Mouse (Mus musculus): ENCODE data around the gene Arhgap8. TPM values are rescaled to one million over a fixed set of nuclear protein-coding genes. Genes with fewer than 3 reads are reported as not detected.

Gene Arhgap8
- polyA plus RNA-seq, 1 experiment, result 0.18 TPM

DNA sequence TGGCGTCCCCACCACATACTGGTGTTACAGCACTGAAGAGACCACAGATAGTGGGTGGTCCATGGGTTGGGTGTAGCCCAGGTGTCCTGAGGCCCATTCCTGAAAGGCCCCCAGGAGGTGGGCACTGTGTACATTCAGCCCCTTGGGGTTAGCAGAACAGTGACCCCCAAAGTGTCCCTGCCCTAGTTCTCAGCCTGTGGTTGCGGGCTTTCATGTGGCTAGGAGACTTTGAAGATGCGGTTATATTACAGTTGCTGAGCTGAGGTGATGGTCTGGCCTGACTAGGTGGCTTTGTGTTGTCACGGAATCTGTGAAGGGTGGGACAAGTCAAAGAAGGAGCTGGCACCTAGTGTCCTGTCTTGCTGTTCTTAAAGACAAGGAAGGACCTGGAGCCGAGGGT, 35.3 kb upstream of the Arhgap8 start:
- H3K27me3 ChIP-seq (ENCODE audit: control insufficient read depth, insufficient read depth, low read length), result peaks cover 3% of the 10 kb centered on the region; the same call in 1 of the 2 replicates
- WGBS, result 91% methylated on average over 5 of the region's 5 CpGs
- no peak overlapping the region for H3K27ac ChIP-seq (ENCODE audit: insufficient read depth, low read length)
- H3K4me1 ChIP-seq (ENCODE audit: control insufficient read depth, insufficient read depth, low read length), result no peaks in the 10 kb centered on the region
- H3K4me3 ChIP-seq (replicated peaks; ENCODE audit: insufficient read depth, low read depth, low read length), result no peak overlapping the region
- DNase-seq, result no peak
- no peak for TF ChIP-seq POLR2A (IDR thresholded peaks at IDR 0.05; ENCODE audit: borderline replicate concordance, insufficient read depth, low read length)
- no peak for TF ChIP-seq CTCF (IDR thresholded peaks at IDR 0.05; ENCODE audit: borderline replicate concordance, insufficient read depth, low read depth, low read length)

DNA sequence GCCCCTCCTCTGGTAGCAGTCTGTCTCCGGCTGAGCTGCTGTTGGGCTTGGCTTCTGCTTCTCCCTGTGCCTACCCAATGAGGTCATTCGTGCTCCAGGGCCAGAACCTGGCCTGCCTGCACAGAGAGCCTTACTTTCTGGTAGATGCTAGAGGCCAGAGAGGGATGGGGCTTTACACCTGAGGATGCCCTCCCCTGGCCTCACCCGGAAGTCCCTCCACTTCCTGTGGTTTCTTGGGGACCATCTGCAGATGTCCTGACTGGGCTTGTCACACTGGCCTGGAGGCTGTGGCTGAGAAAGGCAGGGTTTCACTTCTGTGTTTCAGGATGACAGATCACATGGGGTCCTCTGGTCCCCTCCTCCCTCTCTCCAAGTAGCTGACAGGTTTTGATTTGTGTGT, 34.4 kb upstream of the Arhgap8 start:
- Histone ChIP-seq H3K4me3 (replicated peaks; ENCODE audit: insufficient read depth, low read depth, low read length) (no peak overlapping the region), H3K27me3 (ENCODE audit: control insufficient read depth, insufficient read depth, low read length) (peaks cover 3% of the 10 kb centered on the region; the same call in 1 of the 2 replicates), H3K4me1 (ENCODE audit: control insufficient read depth, insufficient read depth, low read length) (no peaks in the 10 kb centered on the region), H3K27ac (ENCODE audit: insufficient read depth, low read length) (no peak overlapping the region)
- WGBS, result 61% methylated on average over 3 of the region's 3 CpGs
- no peak for DNase-seq
- TF ChIP-seq CTCF (IDR thresholded peaks at IDR 0.05; ENCODE audit: borderline replicate concordance, insufficient read depth, low read depth, low read length) (no peak), POLR2A (IDR thresholded peaks at IDR 0.05; ENCODE audit: borderline replicate concordance, insufficient read depth, low read length) (no peak)

DNA sequence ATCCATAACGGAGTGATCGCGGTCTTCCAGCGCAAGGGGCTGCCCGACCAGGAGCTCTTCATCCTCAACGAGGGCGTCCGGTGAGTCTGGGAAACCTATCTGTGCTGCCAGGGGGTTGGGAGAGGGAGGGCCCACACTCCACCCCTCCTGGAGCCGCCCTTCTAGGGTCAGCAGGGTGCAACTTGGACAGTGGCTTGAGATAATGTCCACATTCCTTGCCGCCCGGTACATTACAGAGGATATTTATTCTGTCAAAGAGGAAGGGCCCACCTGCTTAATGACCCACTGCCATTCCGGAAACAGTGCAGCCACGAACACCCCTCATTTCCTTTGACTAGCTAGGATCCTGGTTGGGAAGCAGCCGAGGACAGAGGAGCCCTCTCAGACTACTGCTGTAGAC, 31.9 kb upstream of the Arhgap8 start:
- H3K27me3 ChIP-seq (ENCODE audit: control insufficient read depth, insufficient read depth, low read length), result no peaks in the 10 kb centered on the region
- no peak for DNase-seq
- H3K27ac ChIP-seq (ENCODE audit: insufficient read depth, low read length), result no peak overlapping the region
- no peaks in the 10 kb centered on the region for H3K4me1 ChIP-seq (ENCODE audit: control insufficient read depth, insufficient read depth, low read length)
- TF ChIP-seq POLR2A (IDR thresholded peaks at IDR 0.05; ENCODE audit: borderline replicate concordance, insufficient read depth, low read length), result no peak
- TF ChIP-seq CTCF (IDR thresholded peaks at IDR 0.05; ENCODE audit: borderline replicate concordance, insufficient read depth, low read depth, low read length), result no peak
- 86% methylated on average over 14 of the region's 14 CpGs for WGBS
- no peak overlapping the region for H3K4me3 ChIP-seq (replicated peaks; ENCODE audit: insufficient read depth, low read depth, low read length)

DNA sequence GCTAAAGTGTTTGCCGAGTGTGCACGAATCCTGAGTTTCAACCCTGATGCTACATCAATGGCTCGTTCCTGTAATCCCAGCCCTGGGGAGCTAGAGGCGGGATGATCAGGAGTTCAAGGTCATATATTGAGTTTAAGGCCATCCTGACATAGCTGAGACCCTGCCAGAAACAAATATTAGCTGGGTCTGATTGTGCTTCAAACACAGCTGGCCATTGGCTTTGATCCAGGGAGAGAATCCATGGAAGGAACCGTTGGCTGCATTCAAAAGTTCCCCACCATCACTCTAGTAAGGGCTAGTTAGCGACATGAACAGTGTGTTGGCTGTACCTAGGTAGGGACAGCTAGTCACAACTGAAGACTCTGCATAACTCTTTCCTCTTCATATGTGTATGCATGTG, 30.5 kb upstream of the Arhgap8 start:
- WGBS, result 52% methylated on average over 6 of the region's 6 CpGs
- Histone ChIP-seq H3K4me1 (ENCODE audit: control insufficient read depth, insufficient read depth, low read length) (no peaks in the 10 kb centered on the region), H3K27ac (ENCODE audit: insufficient read depth, low read length) (no peak overlapping the region), H3K4me3 (replicated peaks; ENCODE audit: insufficient read depth, low read depth, low read length) (no peak overlapping the region), H3K27me3 (ENCODE audit: control insufficient read depth, insufficient read depth, low read length) (no peaks in the 10 kb centered on the region)
- TF ChIP-seq POLR2A (IDR thresholded peaks at IDR 0.05; ENCODE audit: borderline replicate concordance, insufficient read depth, low read length) (no peak), CTCF (IDR thresholded peaks at IDR 0.05; ENCODE audit: borderline replicate concordance, insufficient read depth, low read depth, low read length) (no peak)
- DNase-seq, result no peak

DNA sequence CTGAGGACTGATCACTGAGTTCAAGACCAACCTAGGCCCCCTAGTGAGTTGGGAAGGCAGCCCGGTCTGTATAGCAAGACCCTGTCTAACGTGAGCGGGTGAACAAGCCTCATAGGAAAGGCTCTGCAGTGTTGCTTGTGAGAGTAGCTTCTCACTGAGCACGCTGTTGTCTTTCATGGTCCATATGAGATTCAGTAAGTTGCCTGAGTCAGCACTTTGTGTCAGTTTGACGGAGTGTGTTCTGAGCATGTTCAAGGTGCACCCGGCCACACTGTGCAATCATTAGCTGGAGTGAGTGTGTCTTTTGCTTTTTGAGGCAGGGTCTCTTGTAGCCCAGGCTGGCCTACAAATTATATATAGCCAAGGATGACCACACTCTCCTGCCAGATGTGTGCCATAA, 28.3 kb upstream of the Arhgap8 start:
- H3K27me3 ChIP-seq (ENCODE audit: control insufficient read depth, insufficient read depth, low read length), result no peaks in the 10 kb centered on the region
- TF ChIP-seq CTCF (IDR thresholded peaks at IDR 0.05; ENCODE audit: borderline replicate concordance, insufficient read depth, low read depth, low read length), result no peak
- no peak for TF ChIP-seq POLR2A (IDR thresholded peaks at IDR 0.05; ENCODE audit: borderline replicate concordance, insufficient read depth, low read length)
- 93% methylated on average over 6 of the region's 6 CpGs for WGBS
- no peaks in the 10 kb centered on the region for H3K4me1 ChIP-seq (ENCODE audit: control insufficient read depth, insufficient read depth, low read length)
- no peak for DNase-seq
- no peak overlapping the region for H3K27ac ChIP-seq (ENCODE audit: insufficient read depth, low read length)
- H3K4me3 ChIP-seq (replicated peaks; ENCODE audit: insufficient read depth, low read depth, low read length), result no peak overlapping the region

DNA sequence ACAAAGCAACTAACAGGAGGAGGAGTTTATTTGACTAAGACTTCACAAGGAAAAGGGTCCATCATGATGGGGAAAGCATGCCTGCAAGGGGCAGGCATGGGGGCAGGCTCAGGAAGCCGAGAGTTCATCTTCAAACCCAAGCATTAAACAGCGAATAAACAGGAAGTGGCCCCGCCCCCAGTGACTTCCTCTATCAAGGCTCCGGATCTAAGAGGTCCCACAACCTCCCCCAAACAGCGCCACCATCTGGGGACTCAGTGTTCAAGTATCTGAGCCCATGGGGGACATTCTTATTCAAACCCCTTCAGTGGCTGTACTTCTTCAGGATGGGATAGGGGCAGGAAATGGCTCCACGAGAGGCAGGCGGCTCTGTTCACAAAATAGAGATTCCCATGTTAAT, 27.2 kb upstream of the Arhgap8 start:
- H3K27me3 ChIP-seq (ENCODE audit: control insufficient read depth, insufficient read depth, low read length), result no peaks in the 10 kb centered on the region
- 95% methylated on average over 7 of the region's 7 CpGs for WGBS
- no peak for TF ChIP-seq POLR2A (IDR thresholded peaks at IDR 0.05; ENCODE audit: borderline replicate concordance, insufficient read depth, low read length)
- DNase-seq, result no peak
- H3K27ac ChIP-seq (ENCODE audit: insufficient read depth, low read length), result no peak overlapping the region
- no peak overlapping the region for H3K4me3 ChIP-seq (replicated peaks; ENCODE audit: insufficient read depth, low read depth, low read length)
- H3K4me1 ChIP-seq (ENCODE audit: control insufficient read depth, insufficient read depth, low read length), result no peaks in the 10 kb centered on the region

DNA sequence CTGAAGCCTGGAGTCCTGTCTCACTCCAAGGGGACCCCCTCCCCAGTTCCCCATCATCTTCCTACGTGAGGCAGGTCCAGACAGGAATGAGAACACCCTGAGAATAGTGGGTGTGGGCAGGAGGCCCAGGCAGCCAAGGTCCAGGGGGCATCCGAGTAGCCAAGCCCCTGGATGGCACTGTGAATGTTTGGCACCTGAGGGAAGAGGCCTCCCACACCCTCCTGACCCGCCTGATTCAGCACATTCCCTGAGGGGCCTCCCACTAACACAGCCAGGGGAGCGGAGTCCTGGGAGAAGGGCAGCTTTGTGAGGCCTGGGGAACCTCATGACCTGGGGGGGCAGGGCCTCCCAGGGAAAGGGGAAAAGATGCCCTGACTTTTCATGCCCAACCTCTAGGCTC, 23.8 kb upstream of the Arhgap8 start:
- Histone ChIP-seq H3K4me3 (replicated peaks; ENCODE audit: insufficient read depth, low read depth, low read length) (no peak overlapping the region), H3K27me3 (ENCODE audit: control insufficient read depth, insufficient read depth, low read length) (no peaks in the 10 kb centered on the region), H3K27ac (ENCODE audit: insufficient read depth, low read length) (no peak overlapping the region), H3K4me1 (ENCODE audit: control insufficient read depth, insufficient read depth, low read length) (no peaks in the 10 kb centered on the region)
- 75% methylated on average over 4 of the region's 4 CpGs for WGBS
- TF ChIP-seq CTCF (IDR thresholded peaks at IDR 0.05; ENCODE audit: borderline replicate concordance, insufficient read depth, low read depth, low read length), result no peak
- no peak for TF ChIP-seq POLR2A (IDR thresholded peaks at IDR 0.05; ENCODE audit: borderline replicate concordance, insufficient read depth, low read length)
- no peak for DNase-seq

DNA sequence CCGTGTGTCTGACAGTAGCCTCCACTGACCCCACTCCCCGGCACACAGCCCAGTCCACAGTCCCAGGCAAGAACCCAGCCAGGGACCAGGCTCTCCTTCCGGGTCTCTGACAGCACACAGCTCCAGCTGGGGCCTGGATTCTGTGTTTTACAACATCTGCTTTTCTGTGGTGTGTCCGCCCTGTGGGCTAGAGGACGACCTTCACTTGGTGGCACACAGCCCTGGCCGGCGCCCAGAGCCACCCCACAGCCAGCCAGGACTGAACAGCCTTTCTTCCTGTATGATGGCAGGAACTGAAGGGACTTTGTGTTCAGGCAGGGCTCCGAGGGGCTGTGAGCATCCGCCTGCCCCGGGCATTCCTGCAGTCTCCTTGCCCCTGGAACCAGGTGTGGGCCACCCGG, 22.2 kb upstream of the Arhgap8 start:
- Histone ChIP-seq H3K27ac (ENCODE audit: insufficient read depth, low read length) (no peak overlapping the region), H3K4me3 (replicated peaks; ENCODE audit: insufficient read depth, low read depth, low read length) (no peak overlapping the region), H3K27me3 (ENCODE audit: control insufficient read depth, insufficient read depth, low read length) (no peaks in the 10 kb centered on the region), H3K4me1 (ENCODE audit: control insufficient read depth, insufficient read depth, low read length) (no peaks in the 10 kb centered on the region)
- TF ChIP-seq POLR2A (IDR thresholded peaks at IDR 0.05; ENCODE audit: borderline replicate concordance, insufficient read depth, low read length), result no peak
- no peak for TF ChIP-seq CTCF (IDR thresholded peaks at IDR 0.05; ENCODE audit: borderline replicate concordance, insufficient read depth, low read depth, low read length)
- 12% methylated on average over 11 of the region's 11 CpGs for WGBS
- peak; percentile 22 to 28 for DNase-seq

All from cerebellum, adult 2 months (tissue).